In genomic region chr19:21179886-21180285, GRCm38 (mm10) we compare ENCODE assay signal across 30 mouse cellular contexts.
DNase-seq lines count a peak whose midpoint lies in the region; ATAC-seq and TF ChIP-seq lines count a peak whose summit lies in the region.
"Had no signal": no experiment of that assay in that cellular context is flagged by ENCODE, and none has a peak within 500 bp of the region (broad histone marks: within the 10 kb centered on the region; RNA-seq: fewer than 3 reads in every experiment).

No protein-coding gene starts in this region.

- no peak for TF ChIP-seq POLR2A in lung, adult 2 months (IDR thresholded peaks at IDR 0.05; ENCODE audit: borderline replicate concordance, extremely low read depth, low read depth, low read length)

- no peak overlapping the region for H3K4me3 ChIP-seq in lung, adult 2 months (replicated peaks; ENCODE audit: extremely low read depth, low read depth, low read length)
- H3K4me3 ChIP-seq: embryonic facial prominence, embryonic 12.5 days; forebrain, embryonic 15.5 days; heart, adult 2 months; heart, embryonic 12.5 days; hindbrain, embryonic 15.5 days; kidney, embryonic 15.5 days; layer of hippocampus, adult 2 months; liver, embryonic 15.5 days; midbrain, embryonic 15.5 days; myocyte; neural tube, embryonic 12.5 days; stomach, embryonic 15.5 days had no signal

- H3K4me1 ChIP-seq in lung, adult 2 months (ENCODE audit: control insufficient read depth, insufficient read depth, low read length): no peaks in the 10 kb centered on the region
- H3K4me1 ChIP-seq: embryonic facial prominence, embryonic 12.5 days; forebrain, embryonic 15.5 days; hindbrain, embryonic 15.5 days; liver, embryonic 15.5 days; midbrain, embryonic 15.5 days; stomach, embryonic 15.5 days had no signal

- WGBS in lung, adult 2 months: 82% methylated on average over 1 of the region's 1 CpGs

- ATAC-seq in megakaryocyte, adult 5-6 weeks (ENCODE audit: poor library complexity, severe bottlenecking): peak; percentile 93
- ATAC-seq: forebrain, embryonic 15.5 days; inflammation-experienced regulatory T-cells, adult 6 months; midbrain, embryonic 15.5 days had no signal

- peak; percentile 19 for DNase-seq in lung, postnatal 25 days (ENCODE audit: low spot score)
- no peak for DNase-seq in lung, adult 2 months
- peak; percentile 12 for DNase-seq in MEL-GATA-1-ER (ENCODE audit: extremely low read depth, low read depth)
- peak; percentile 7 for DNase-seq in skeletal muscle tissue, adult 2 months (ENCODE audit: low read depth, low spot score)
- no peak for DNase-seq in heart, postnatal 14 days
- DNase-seq in urinary bladder, postnatal 25 days (ENCODE audit: low spot score): no peak
- DNase-seq: adrenal gland, adult 8-10 months; B cell, adult 2 months; cerebellum, adult 8-10 months; cerebellum, postnatal 25 days; embryo, embryonic 11 days; gastrocnemius, postnatal 36 days; heart, adult 2 months; kidney, adult 11 months; kidney, postnatal 36 days; left cerebral cortex, postnatal 4 days; thymus, postnatal 14 days had no signal

- no peak for TF ChIP-seq CTCF in lung, adult 2 months (IDR thresholded peaks at IDR 0.05; ENCODE audit: insufficient read depth, low read length)

- intact Hi-C loops in heart, postnatal 14 days (cut with DNase I): loop anchor here (5.0 kb wide), 1 partner anchor 143 kb away; no protein-coding TSS in a partner anchor

Comparison
In these comparisons a context has a peak if more than half of its experiments do, and no peak if none do; other contexts are left out.
1. DNase-seq: peak in lung, postnatal 25 days (single experiment), MEL-GATA-1-ER (single experiment) and skeletal muscle tissue, adult 2 months (single experiment); none in lung, adult 2 months (single experiment), heart, postnatal 14 days (0 of 2) and urinary bladder, postnatal 25 days (single experiment).